Mouse (Mus musculus) stomach, postnatal 0 days (tissue): ENCODE measurements at regions not wholly inside any gene's neighbourhood (a gene's known extent, or its start where the extent isn't known, plus 50 kb on each side); places are given as distances from the start of the nearest gene placed in this dataset.

Experiments used
- ATAC-seq: fragments of 200-750 bp; cut with Nextera tagmentation; 2 replicates; pipeline ENCODE4 v1.8.0; 2017; ENCODE audit not compliant: low FRiP score, low TSS enrichment
- DNase-seq: peaks from one replicate; pipeline ENCODE4 v3.0.0-alpha.2; 2016; ENCODE audit warnings: low spot score
- H3K27ac ChIP-seq: fragments of 300-500 bp; sonication (generic); replicated peaks from 2 replicates; pipeline ENCODE4 v1.5.1; 2014; ENCODE audit warnings: mild to moderate bottlenecking, control low read depth
- H3K27me3 ChIP-seq: fragments of 300-500 bp; sonication (generic); 2 replicates; pipeline ENCODE4 v1.6.1; 2014; ENCODE audit warnings: low read length; ENCODE audit not compliant: control insufficient read depth, insufficient read depth
- H3K36me3 ChIP-seq: fragments of 300-500 bp; sonication (generic); 2 replicates; pipeline ENCODE4 v1.6.1; 2014; ENCODE audit warnings: low read length, mixed read lengths; ENCODE audit not compliant: control insufficient read depth, insufficient read depth
- H3K4me1 ChIP-seq: fragments of 300-500 bp; sonication (generic); replicated peaks from 2 replicates; pipeline ENCODE4 v1.6.1; 2014; ENCODE audit warnings: antibody characterized with exemption; ENCODE audit not compliant: control insufficient read depth, insufficient read depth
- H3K4me2 ChIP-seq: fragments of 300-500 bp; sonication (generic); replicated peaks from 2 replicates; pipeline ENCODE4 v1.6.1; 2014; ENCODE audit warnings: low read depth, mild to moderate bottlenecking, control low read depth, moderate library complexity
- H3K4me3 ChIP-seq: fragments of 300-500 bp; sonication (generic); 2 replicates; pipeline ENCODE4 v1.5.1; 2014; ENCODE audit warnings: low read depth, low read length, control low read depth
- H3K9ac ChIP-seq: fragments of 300-500 bp; sonication (generic); 2 replicates; pipeline ENCODE4 v1.6.1; 2014; ENCODE audit warnings: mild to moderate bottlenecking, low read length, control low read depth, mixed read lengths
- H3K9me3 ChIP-seq: fragments of 300-500 bp; sonication (generic); 2 replicates; pipeline ENCODE4 v1.6.1; 2016; ENCODE audit warnings: low read length; ENCODE audit not compliant: control insufficient read depth
- CTCF ChIP-seq: IDR thresholded peaks from 2 replicates; pipeline ENCODE4 v1.5.1; 2016; ENCODE audit warnings: antibody characterized with exemption, low read depth, mild to moderate bottlenecking, moderate library complexity
- EP300 ChIP-seq: optimal IDR thresholded peaks from 2 replicates; pipeline ENCODE3; 2016; ENCODE audit warnings: antibody characterized with exemption
- WGBS: fragments of 180-500 bp; shearing (Covaris S2); extraction: QIAGEN DNeasy Blood & Tissue Kit; methylation state at CpG from one replicate; pipeline ENCODE4 v1.1.7; 2014; 5-methylcytosine and 5-hydroxymethylcytosine counted together

- no peak for TF ChIP-seq CTCF
Observed at GRCm38 (mm10) chr12:65386005-65386645, 160.8 kb downstream of the Wdr20rt start.

DNA sequence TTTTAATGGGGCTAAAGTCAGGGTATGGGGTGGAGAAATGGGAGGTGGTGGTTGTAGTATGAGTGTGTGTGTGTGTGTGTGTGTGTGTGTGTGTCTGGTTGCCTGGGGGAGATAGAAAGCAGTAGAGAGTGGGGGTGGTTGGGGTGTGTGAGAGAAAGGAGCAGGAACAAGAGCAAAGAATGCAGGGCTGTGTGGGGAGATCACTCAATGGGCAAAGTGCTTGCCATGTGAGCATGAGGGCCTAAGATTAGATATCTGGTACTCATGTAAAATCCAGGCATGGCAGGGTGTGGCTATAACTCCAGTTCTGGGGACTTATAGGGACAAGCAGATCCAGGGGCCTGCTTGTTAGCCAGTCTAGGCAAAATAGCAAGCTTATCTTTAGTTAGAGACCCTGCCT lies 161.7 kb downstream of the Wdr20rt start:
- no peak for TF ChIP-seq EP300
- no peak for TF ChIP-seq CTCF
- Histone ChIP-seq H3K4me1 (no peaks in the 10 kb centered on the region), H3K36me3 (no peaks in the 10 kb centered on the region), H3K9ac (no peak overlapping the region), H3K4me2 (no peak overlapping the region), H3K4me3 (no peak overlapping the region), H3K9me3 (no peaks in the 10 kb centered on the region), H3K27ac (no peak overlapping the region), H3K27me3 (no peaks in the 10 kb centered on the region)
- DNase-seq (no peak), ATAC-seq (no peak)

More at GRCm38 (mm10) chr12:65386005-65386645, 160.8 kb downstream of the Wdr20rt start:
- Histone ChIP-seq H3K9me3 (no peaks in the 10 kb centered on the region), H3K27ac (no peak overlapping the region), H3K4me2 (no peak overlapping the region), H3K9ac (no peak overlapping the region), H3K36me3 (no peaks in the 10 kb centered on the region), H3K27me3 (no peaks in the 10 kb centered on the region), H3K4me3 (no peak overlapping the region), H3K4me1 (no peaks in the 10 kb centered on the region)
- no peak for ATAC-seq
- no peak for DNase-seq
- WGBS = 49% methylated on average over 2 of the region's 2 CpGs

DNA sequence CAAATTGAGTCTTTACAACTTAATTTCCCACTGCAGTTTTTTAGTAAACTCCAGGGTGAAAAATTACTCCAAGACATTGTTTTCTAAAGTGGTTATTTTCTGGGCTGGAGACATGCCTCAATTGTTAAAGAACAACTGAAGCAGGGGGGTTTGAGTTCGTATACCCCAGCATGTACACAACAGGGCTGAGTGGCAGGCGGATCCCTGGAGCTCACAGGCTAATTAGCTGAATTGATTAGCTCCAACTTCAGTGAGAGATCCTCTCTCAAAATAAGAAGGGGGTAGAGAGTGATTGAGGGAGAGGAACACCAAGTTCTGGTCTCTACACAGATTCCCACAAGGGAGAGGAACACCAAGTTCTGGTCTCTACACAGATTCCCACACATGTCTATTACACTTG lies 164.2 kb downstream of the Wdr20rt start:
- TF ChIP-seq EP300 (no peak), CTCF (no peak)
- Histone ChIP-seq H3K9ac (no peak overlapping the region), H3K4me1 (no peaks in the 10 kb centered on the region), H3K4me3 (no peak overlapping the region), H3K27ac (no peak overlapping the region), H3K9me3 (no peaks in the 10 kb centered on the region), H3K27me3 (no peaks in the 10 kb centered on the region), H3K36me3 (no peaks in the 10 kb centered on the region), H3K4me2 (no peak overlapping the region)
- 90% methylated on average over 2 of the region's 2 CpGs for WGBS
- ATAC-seq (no peak), DNase-seq (no peak)

GRCm38 (mm10) chr12:65390330-65390729 lies 165.0 kb downstream of the Wdr20rt start:
- H3K27ac ChIP-seq = no peak overlapping the region
- 88% methylated on average over 6 of the region's 6 CpGs for WGBS
- no peaks in the 10 kb centered on the region for H3K27me3 ChIP-seq
- no peak for DNase-seq
- H3K9me3 ChIP-seq = no peaks in the 10 kb centered on the region
- no peaks in the 10 kb centered on the region for H3K4me1 ChIP-seq
- no peak overlapping the region for H3K4me3 ChIP-seq
- no peak overlapping the region for H3K9ac ChIP-seq
- H3K36me3 ChIP-seq = no peaks in the 10 kb centered on the region
- no peak for ATAC-seq
- TF ChIP-seq EP300 (no peak), CTCF (no peak)
- H3K4me2 ChIP-seq = no peak overlapping the region

GRCm38 (mm10) chr12:65401728-65402419 lies 176.6 kb downstream of the Wdr20rt start:
- Histone ChIP-seq H3K27me3 (no peaks in the 10 kb centered on the region), H3K4me1 (no peaks in the 10 kb centered on the region), H3K27ac (no peak overlapping the region), H3K4me2 (no peak overlapping the region), H3K9ac (no peak overlapping the region), H3K4me3 (no peak overlapping the region), H3K36me3 (no peaks in the 10 kb centered on the region), H3K9me3 (no peaks in the 10 kb centered on the region)
- DNase-seq (peak; percentile 47), ATAC-seq (0 out of 2 replicates have a peak, but pooled peaks have one; percentile 54)
- TF ChIP-seq EP300 (no peak), CTCF (peak; percentile 82)
- 38% methylated on average over 8 of the region's 8 CpGs for WGBS

DNA sequence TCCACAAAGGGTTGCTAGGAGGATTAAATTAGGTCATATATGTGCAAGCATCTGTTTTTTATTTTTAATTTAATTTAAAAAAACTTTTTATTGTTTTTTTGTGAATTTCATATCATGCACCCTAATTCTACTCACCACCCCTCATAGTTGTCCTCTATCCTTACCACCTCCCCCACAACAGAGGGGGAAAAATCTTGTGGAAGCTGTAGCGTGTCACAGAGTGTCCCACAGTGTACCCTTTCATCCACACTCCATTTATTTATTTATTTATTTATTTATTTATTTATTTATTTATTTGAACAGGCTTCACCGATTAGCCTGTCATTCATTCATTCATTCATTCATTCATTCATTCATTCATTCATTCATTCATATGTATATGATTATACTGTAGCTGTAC lies 177.8 kb downstream of the Wdr20rt start:
- Histone ChIP-seq H3K4me3 (no peak overlapping the region), H3K4me1 (no peaks in the 10 kb centered on the region), H3K27ac (no peak overlapping the region), H3K9ac (no peak overlapping the region), H3K4me2 (no peak overlapping the region), H3K27me3 (no peaks in the 10 kb centered on the region), H3K36me3 (no peaks in the 10 kb centered on the region), H3K9me3 (no peaks in the 10 kb centered on the region)
- 90% methylated on average over 2 of the region's 2 CpGs for WGBS
- TF ChIP-seq EP300 = no peak
- no peak for TF ChIP-seq CTCF
- DNase-seq = no peak
- ATAC-seq = no peak
